Mouse (Mus musculus) forebrain, embryonic 16.5 days (tissue): Measurements from ENCODE around the gene Tmem240. TPM values are rescaled to one million over a fixed set of nuclear protein-coding genes. Genes with fewer than 3 reads are reported as not detected.

Experiments
- ATAC-seq: fragments of 200-750 bp; cut with Nextera tagmentation; 2 replicates; pipeline ENCODE4 v1.8.0; 2017; ENCODE audit warnings: mild to moderate bottlenecking, moderate library complexity
- H3K27ac ChIP-seq: fragments of 300-500 bp; sonication (generic); 2 replicates; pipeline ENCODE4 v1.5.1; 2014; ENCODE audit warnings: low read length, control low read depth
- H3K27me3 ChIP-seq: fragments of 300-500 bp; sonication (generic); replicated peaks from 2 replicates; pipeline ENCODE4 v1.6.1; 2014; ENCODE audit warnings: low read length; ENCODE audit not compliant: control insufficient read depth, insufficient read depth
- H3K36me3 ChIP-seq: fragments of 300-500 bp; sonication (generic); 2 replicates; pipeline ENCODE4 v1.6.1; 2014; ENCODE audit not compliant: control insufficient read depth, insufficient read depth
- H3K4me1 ChIP-seq: fragments of 300-500 bp; sonication (generic); replicated peaks from 2 replicates; pipeline ENCODE4 v1.6.1; 2014; ENCODE audit warnings: low read length; ENCODE audit not compliant: control insufficient read depth, insufficient read depth
- H3K4me2 ChIP-seq: fragments of 300-500 bp; sonication (generic); 2 replicates; pipeline ENCODE4 v1.6.1; 2014; ENCODE audit warnings: mild to moderate bottlenecking, low read length, control low read depth
- H3K4me3 ChIP-seq: fragments of 300-500 bp; sonication (generic); replicated peaks from 2 replicates; pipeline ENCODE4 v1.5.1; 2014; ENCODE audit warnings: mild to moderate bottlenecking, low read length, control low read depth
- H3K9ac ChIP-seq: fragments of 300-500 bp; sonication (generic); replicated peaks from 2 replicates; pipeline ENCODE4 v1.6.1; 2014; ENCODE audit warnings: low read depth, low read length, control low read depth
- H3K9me3 ChIP-seq: fragments of 300-500 bp; sonication (generic); 2 replicates; pipeline ENCODE4 v1.6.1; 2016; ENCODE audit warnings: low read length; ENCODE audit not compliant: control insufficient read depth
- WGBS: fragments of 180-500 bp; shearing (Covaris S2); extraction: QIAGEN DNeasy Blood & Tissue Kit; methylation state at CpG from one replicate; pipeline ENCODE4 v1.1.7; 2014; 5-methylcytosine and 5-hydroxymethylcytosine counted together
- polyA plus RNA-seq: library from polyadenylated mRNA; unstranded; fragments of >200 nt; fragmentation: Nextera tagmentation; extraction: Ambion mirVana; gene quantifications from 2 replicates; pipeline ENCODE4 v1.2.1, GENCODE M21; 2015

Gene Tmem240
- polyA plus RNA-seq, 1 experiment from 2014 or later: 11.4 TPM

DNA sequence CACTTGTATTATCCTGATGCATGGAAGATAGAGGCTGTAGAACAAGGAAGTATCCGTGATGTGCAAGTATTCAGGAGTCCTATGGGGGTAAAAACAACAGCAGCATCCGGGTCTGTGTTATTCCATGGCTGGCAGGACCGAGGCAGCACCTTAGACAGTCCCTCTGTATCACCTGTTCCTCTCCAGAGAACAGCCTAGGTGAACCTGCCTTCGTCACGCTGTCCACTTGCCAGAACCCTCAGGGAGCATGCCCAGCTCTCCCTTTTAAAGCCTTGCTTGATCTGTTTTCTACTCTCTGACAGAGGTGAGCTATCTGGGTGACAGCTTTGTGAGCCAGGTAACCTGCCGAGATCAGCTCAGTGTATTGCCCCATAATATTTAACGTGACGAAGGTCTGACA lies 9.9 kb downstream of the Tmem240 start:
- 92% methylated on average over 8 of the region's 8 CpGs for WGBS
- H3K4me3 ChIP-seq: no peak overlapping the region
- no peak for ATAC-seq
- H3K27ac ChIP-seq: no peak overlapping the region
- H3K4me2 ChIP-seq: no peak overlapping the region
- no peaks in the 10 kb centered on the region for H3K27me3 ChIP-seq
- H3K9me3 ChIP-seq: no peaks in the 10 kb centered on the region
- H3K36me3 ChIP-seq: peaks cover 29% of the 10 kb centered on the region
- no peaks in the 10 kb centered on the region for H3K4me1 ChIP-seq
- H3K9ac ChIP-seq: no peak overlapping the region

DNA sequence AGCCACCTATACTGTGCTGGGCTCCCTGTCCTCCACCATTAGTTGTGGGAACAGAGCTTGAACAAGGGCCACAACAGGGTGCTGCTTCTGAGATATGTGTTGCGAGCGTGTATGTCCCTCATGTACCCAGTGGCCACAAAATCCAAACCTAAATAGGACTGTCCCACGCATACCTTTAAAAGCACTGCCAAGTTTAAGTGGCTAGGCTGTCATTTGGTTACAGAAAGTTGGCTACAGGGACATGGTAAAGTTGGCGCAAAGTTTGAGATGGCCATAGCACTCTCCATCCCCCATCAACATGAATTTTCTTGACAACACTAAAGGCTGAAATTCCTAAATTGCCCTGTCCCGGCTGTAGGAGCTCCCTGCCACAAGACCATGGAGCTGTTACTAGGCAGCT lies 10.5 kb downstream of the Tmem240 start:
- Histone ChIP-seq H3K27ac (no peak overlapping the region), H3K9ac (no peak overlapping the region), H3K4me3 (no peak overlapping the region), H3K9me3 (no peaks in the 10 kb centered on the region), H3K27me3 (no peaks in the 10 kb centered on the region), H3K4me1 (no peaks in the 10 kb centered on the region), H3K36me3 (peaks cover 29% of the 10 kb centered on the region), H3K4me2 (no peak overlapping the region)
- ATAC-seq: no peak
- WGBS: 90% methylated on average over 5 of the region's 5 CpGs

GRCm38 (mm10) chr4:155746036-155746548 lies 11.5 kb downstream of the Tmem240 start:
- no peak overlapping the region for H3K9ac ChIP-seq
- H3K4me1 ChIP-seq: no peaks in the 10 kb centered on the region
- no peaks in the 10 kb centered on the region for H3K9me3 ChIP-seq
- ATAC-seq: no peak
- 85% methylated on average over 8 of the region's 8 CpGs for WGBS
- no peak overlapping the region for H3K4me2 ChIP-seq
- H3K36me3 ChIP-seq: peaks cover 29% of the 10 kb centered on the region
- H3K27ac ChIP-seq: no peak overlapping the region
- H3K4me3 ChIP-seq: no peak overlapping the region
- no peaks in the 10 kb centered on the region for H3K27me3 ChIP-seq

DNA sequence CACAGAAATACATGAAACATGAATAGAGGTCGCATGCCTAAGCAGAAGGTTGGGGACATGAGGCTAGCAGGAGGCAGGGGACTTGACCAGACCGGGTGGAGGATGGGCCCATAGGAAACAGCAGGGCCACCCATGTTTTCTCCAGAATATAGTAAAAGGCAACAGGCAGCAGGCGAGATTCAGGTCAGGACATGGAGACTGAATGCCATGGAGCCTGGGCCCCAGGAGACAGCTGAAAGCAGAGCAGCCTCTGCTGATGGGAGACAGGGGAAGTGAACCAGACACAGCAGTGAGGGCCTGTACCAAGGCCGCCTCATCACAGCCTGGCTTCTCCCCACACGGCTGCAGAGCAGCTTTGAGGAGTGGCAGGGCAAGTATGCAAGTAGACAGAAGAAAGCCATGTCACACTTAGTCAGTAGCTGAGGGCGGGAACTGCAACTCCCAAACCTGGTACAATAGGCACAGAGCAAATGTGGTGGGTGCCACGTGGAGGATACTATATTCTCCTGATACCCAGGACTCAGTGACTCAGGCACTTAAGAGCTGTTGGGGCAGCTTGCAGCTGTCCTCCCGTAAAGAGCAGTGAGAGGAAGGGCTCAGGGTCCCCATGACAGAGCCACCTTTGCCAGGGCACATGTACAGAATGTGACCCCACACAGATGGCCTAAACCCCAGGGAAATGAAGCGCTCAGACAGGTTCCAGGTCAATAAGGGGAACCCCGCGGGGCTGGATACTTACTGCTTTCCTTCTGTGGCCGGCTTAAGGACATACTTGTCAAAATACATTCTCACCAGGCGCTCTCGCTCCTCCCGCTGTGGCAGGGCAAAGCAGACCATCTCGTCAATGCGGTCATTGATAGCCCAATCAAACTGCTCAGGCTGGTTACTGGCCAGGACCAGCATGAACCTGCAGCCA lies 12.2 kb downstream of the Tmem240 start:
- H3K9me3 ChIP-seq: no peaks in the 10 kb centered on the region
- 88% methylated on average over 17 of the region's 17 CpGs for WGBS
- no peaks in the 10 kb centered on the region for H3K4me1 ChIP-seq
- no peak overlapping the region for H3K9ac ChIP-seq
- no peak overlapping the region for H3K27ac ChIP-seq
- H3K4me3 ChIP-seq: no peak overlapping the region
- no peak for ATAC-seq
- peaks cover 29% of the 10 kb centered on the region for H3K36me3 ChIP-seq
- H3K27me3 ChIP-seq: no peaks in the 10 kb centered on the region
- H3K4me2 ChIP-seq: no peak overlapping the region

GRCm38 (mm10) chr4:155757011-155757410 lies 22.4 kb downstream of the Tmem240 start:
- Histone ChIP-seq H3K4me1 (peaks cover 20% of the 10 kb centered on the region), H3K4me3 (no peak overlapping the region), H3K27ac (no peak overlapping the region), H3K27me3 (no peaks in the 10 kb centered on the region), H3K9ac (no peak overlapping the region), H3K4me2 (no peak overlapping the region), H3K36me3 (peaks cover 17% of the 10 kb centered on the region), H3K9me3 (no peaks in the 10 kb centered on the region)
- WGBS: 86% methylated on average over 12 of the region's 12 CpGs
- ATAC-seq: no peak

- Histone ChIP-seq H3K27me3 (no peaks in the 10 kb centered on the region), H3K36me3 (no peaks in the 10 kb centered on the region), H3K4me1 (peaks cover 20% of the 10 kb centered on the region), H3K4me3 (peak overlapping the region; percentile 80), H3K4me2 (peak overlapping the region; percentile 97), H3K27ac (no peak overlapping the region), H3K9ac (peak overlapping the region; percentile 73), H3K9me3 (no peaks in the 10 kb centered on the region)
- peak; percentile 21 for ATAC-seq
- WGBS: 2% methylated on average over 10 of the region's 10 CpGs
Observed at GRCm38 (mm10) chr4:155759862-155760612, 25.4 kb downstream of the Tmem240 start.

DNA sequence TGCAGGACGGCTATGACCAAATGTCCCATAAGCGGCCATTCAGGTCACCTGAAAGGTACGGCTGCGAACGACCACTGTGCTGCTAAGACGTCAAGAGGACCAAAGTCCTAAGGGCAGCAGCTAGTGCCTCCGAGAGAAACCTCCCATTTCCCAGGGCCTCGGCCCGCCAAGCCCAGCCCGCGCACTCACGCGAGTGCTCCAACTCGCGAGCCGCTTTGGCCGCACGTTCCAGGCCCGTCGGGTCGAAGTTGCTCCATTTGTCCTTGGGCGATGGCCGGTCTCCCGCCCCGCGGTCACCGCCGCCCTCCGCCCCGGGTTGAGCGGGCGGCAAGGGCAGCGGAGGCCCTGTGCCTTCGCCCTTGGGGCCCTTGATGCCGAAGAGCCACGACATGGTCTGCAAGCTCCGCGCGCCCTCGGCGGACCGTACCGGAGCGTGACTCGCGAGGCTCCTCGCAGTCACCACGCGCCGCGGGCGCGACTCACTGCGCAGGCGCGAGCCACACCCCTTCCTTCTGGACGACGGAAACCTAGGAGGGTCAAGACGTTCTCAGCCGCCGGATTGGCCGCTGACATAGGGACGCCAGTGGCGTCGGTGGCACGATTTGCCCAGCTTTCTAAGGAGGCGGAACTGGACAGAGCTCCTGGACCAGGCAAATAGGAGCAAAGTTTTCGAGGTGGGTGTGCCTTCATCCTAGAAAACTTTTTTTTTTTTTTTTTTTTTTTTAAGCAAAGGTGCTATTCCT lies 26.2 kb downstream of the Tmem240 start, which contains the start of gene Atad3a:
Gene Atad3a, minus strand, starts transcription at position 481 of the 743 bp plus-strand sequence.
- Histone ChIP-seq H3K9ac (peak within 1 kb of the TSS; percentile 73), H3K27ac (no peak within 1 kb of the TSS), H3K4me1 (peaks cover 20% of the 10 kb centered on the region), H3K27me3 (no peaks in the 10 kb centered on the region), H3K4me2 (peak within 1 kb of the TSS; percentile 97), H3K4me3 (peak within 1 kb of the TSS; percentile 80), H3K36me3 (no peaks in the 10 kb centered on the region), H3K9me3 (no peaks in the 10 kb centered on the region)
- under 1% methylated on average over 67 of the region's 68 CpGs for WGBS
- peak; percentile 96 for ATAC-seq

GRCm38 (mm10) chr4:155761356-155762099 lies 26.9 kb downstream of the Tmem240 start:
- H3K4me2 ChIP-seq: peak overlapping the region; percentile 97
- H3K36me3 ChIP-seq: no peaks in the 10 kb centered on the region
- 2% methylated on average over 28 of the region's 28 CpGs for WGBS
- H3K9me3 ChIP-seq: no peaks in the 10 kb centered on the region
- peaks cover 20% of the 10 kb centered on the region for H3K4me1 ChIP-seq
- no peak for ATAC-seq
- no peaks in the 10 kb centered on the region for H3K27me3 ChIP-seq
- peak overlapping the region; percentile 73 for H3K9ac ChIP-seq
- peak overlapping the region; percentile 80 for H3K4me3 ChIP-seq
- no peak overlapping the region for H3K27ac ChIP-seq
